Mouse (Mus musculus) ES-E14 (cell line): Measurements from ENCODE around the gene Apol7a. TPM values are rescaled to one million over a fixed set of nuclear protein-coding genes. Genes with fewer than 3 reads are reported as not detected.

Experiments used
- DNase-seq: peaks from one replicate; pipeline ENCODE4 v3.0.0-alpha.2; 2013; ENCODE audit warnings: low read depth, low spot score
- H3K27ac ChIP-seq: 2 replicates; pipeline ENCODE4 v1.5.1; 2012; ENCODE audit warnings: low read depth, mild to moderate bottlenecking, low read length, moderate library complexity, mixed read lengths; ENCODE audit not compliant: poor library complexity, insufficient read depth, severe bottlenecking
- H3K36me3 ChIP-seq: 2 replicates; pipeline ENCODE4 v1.6.1; 2012; ENCODE audit warnings: mild to moderate bottlenecking, low read length, moderate library complexity, mixed read lengths; ENCODE audit not compliant: control insufficient read depth, poor library complexity, insufficient read depth, severe bottlenecking
- H3K4me1 ChIP-seq, 2 experiments: fragments of 150-350 bp in 1 of 2; sonication (generic) in 1 of 2; 2 replicates each; pipeline ENCODE4 v1.6.1; 2012; ENCODE audit warnings: low read length in 2 of 2, mild to moderate bottlenecking in 1 of 2, mixed read lengths in 1 of 2; ENCODE audit not compliant: control insufficient read depth in 2 of 2, insufficient read depth in 2 of 2, poor library complexity in 1 of 2
- H3K4me3 ChIP-seq, 2 experiments: fragments of 150-350 bp in 1 of 2; sonication (generic) in 1 of 2; 2 replicates each; pipeline ENCODE4 v1.5.1; 2012; ENCODE audit warnings: low read length in 2 of 2, low read depth in 1 of 2, mild to moderate bottlenecking in 1 of 2, mixed read lengths in 1 of 2; ENCODE audit not compliant: insufficient read depth in 1 of 2, poor library complexity in 1 of 2, severe bottlenecking in 1 of 2
- H3K9ac ChIP-seq: 2 replicates; pipeline ENCODE4 v1.6.1; 2012; ENCODE audit warnings: low read depth, mild to moderate bottlenecking, low read length, mixed read lengths; ENCODE audit not compliant: poor library complexity, insufficient read depth, severe bottlenecking
- H3K9me3 ChIP-seq: fragments of 150-350 bp; sonication (generic); 2 replicates; pipeline ENCODE4 v1.6.1; 2012; ENCODE audit warnings: low read depth, mild to moderate bottlenecking, low read length; ENCODE audit not compliant: control insufficient read depth, insufficient read depth
- CHD2 ChIP-seq: IDR thresholded peaks from 2 replicates; pipeline ENCODE4 v1.6.1; 2014; ENCODE audit warnings: mild to moderate bottlenecking, low read depth, low read length, inconsistent platforms
- HCFC1 ChIP-seq: IDR thresholded peaks from 2 replicates; pipeline ENCODE4 v1.6.1; 2012; ENCODE audit warnings: low read length, inconsistent platforms, borderline replicate concordance; ENCODE audit not compliant: insufficient read depth
- MAFK ChIP-seq: IDR thresholded peaks from 2 replicates; pipeline ENCODE4 v1.6.1; 2014; ENCODE audit warnings: mild to moderate bottlenecking, low read depth, low read length, inconsistent platforms; ENCODE audit not compliant: insufficient read depth
- ZC3H11A ChIP-seq: IDR thresholded peaks from 2 replicates; pipeline ENCODE4 v1.6.1; 2012; ENCODE audit warnings: low read depth, mild to moderate bottlenecking, inconsistent platforms, low read length, borderline replicate concordance
- ZNF384 ChIP-seq: IDR thresholded peaks from 2 replicates; pipeline ENCODE4 v1.6.1; 2012; ENCODE audit warnings: low read depth, low read length, inconsistent platforms
- in situ Hi-C, 2 experiments: fragments of 600-800 bp; cut with MboI; formaldehyde crosslinking; loops; one replicate each; pipeline ENCODE4 v1.15.1; 2025; ENCODE audit warnings: low sequenced_read_pairs in 2 of 2, inconsistent platforms in 1 of 2; ENCODE audit not compliant: unreplicated experiment in 2 of 2
- total RNA-seq: library from RNA; depleted of rRNA; stranded (reverse); fragments of 300-350 nt; gene quantifications from 2 replicates; pipeline ENCODE4 v1.2.3, GENCODE M21; 2012

Apol7a gene
- total RNA-seq, 1 experiment: 0.27 TPM

DNA sequence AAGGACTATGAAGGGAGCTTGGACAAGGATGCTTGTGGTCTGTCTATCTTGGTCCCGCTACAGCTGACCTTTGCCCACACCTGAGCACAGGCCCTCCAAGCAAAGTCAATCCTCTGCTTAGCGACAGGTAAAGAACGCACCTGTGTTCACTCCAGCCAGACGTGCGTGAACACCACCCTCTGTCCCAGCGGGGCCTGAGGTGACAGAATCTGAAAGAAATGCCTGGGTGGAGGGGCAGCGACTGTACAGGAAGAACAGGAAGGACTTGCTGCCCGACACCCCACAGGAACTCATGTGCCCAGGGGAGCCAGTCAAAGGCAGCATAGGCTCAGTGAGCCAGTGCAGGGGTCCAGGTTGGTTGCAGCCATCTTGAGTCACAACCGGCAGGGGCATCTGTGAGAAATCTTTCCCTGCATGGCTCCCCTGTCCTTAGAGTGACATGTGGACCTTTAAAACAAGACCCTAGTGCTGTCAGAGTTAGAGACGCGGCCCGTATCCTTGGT lies 30.0 kb downstream of the Apol7a start:
- H3K9me3 ChIP-seq: no peaks in the 10 kb centered on the region
- DNase-seq: no peak
- peak overlapping the region; percentile 38 to 40; a peak in 1 of 4 replicates for H3K4me3 ChIP-seq
- no peak overlapping the region for H3K27ac ChIP-seq
- H3K36me3 ChIP-seq: no peaks in the 10 kb centered on the region
- no peak overlapping the region; the same call in 1 of the 2 replicates for H3K9ac ChIP-seq
- H3K4me1 ChIP-seq: peaks cover 7 to 21% of the 10 kb centered on the region in 2 experiments
- in situ Hi-C loops: loop anchor here in 1 of 2 experiments (25.0 kb wide), 1 partner anchor 407 kb away; no protein-coding TSS in a partner anchor
- no peak for TF ChIP-seq HCFC1
- TF ChIP-seq CHD2: no peak
- TF ChIP-seq ZC3H11A: no peak

DNA sequence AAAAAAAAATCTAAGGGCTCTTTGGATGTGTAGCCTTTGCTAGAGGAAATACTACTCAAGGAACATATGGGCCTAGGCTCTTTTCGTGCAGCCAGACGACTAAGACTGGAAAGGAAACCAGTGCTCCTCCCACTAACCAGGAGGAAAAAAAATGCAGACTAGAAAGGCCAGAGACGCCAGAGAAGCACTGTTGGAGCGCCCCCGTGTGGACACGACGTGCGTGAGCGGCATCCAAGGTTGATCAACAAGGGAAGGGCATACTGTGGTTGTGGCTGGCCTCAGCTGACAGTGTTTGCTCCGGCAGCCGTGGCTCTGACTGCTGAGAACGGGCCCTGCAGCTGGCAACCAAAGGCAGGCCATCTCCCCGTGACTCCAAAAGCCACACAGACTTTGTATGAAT lies 30.8 kb downstream of the Apol7a start:
- no peak overlapping the region; the same call in 1 of the 2 replicates for H3K27ac ChIP-seq
- TF ChIP-seq ZNF384 (peak; percentile 98), ZC3H11A (peak; percentile 51; the same call in 1 of the 2 replicates), CHD2 (no peak), HCFC1 (0 out of 2 replicates have a peak, but pooled peaks have one; percentile 44), MAFK (0 out of 2 replicates have a peak, but pooled peaks have one; percentile 52)
- peak overlapping the region; percentile 38 to 40; a peak in 3 of 4 replicates for H3K4me3 ChIP-seq
- H3K4me1 ChIP-seq: peaks cover 7 to 28% of the 10 kb centered on the region in 2 experiments
- H3K9ac ChIP-seq: peak overlapping the region; percentile 40; the same call in 1 of the 2 replicates
- DNase-seq: peak; percentile 95
- no peaks in the 10 kb centered on the region for H3K36me3 ChIP-seq
- H3K9me3 ChIP-seq: no peaks in the 10 kb centered on the region
- in situ Hi-C loops: loop anchor here in 1 of 2 experiments (25.0 kb wide), 1 partner anchor 406 kb away; no protein-coding TSS in a partner anchor

DNA sequence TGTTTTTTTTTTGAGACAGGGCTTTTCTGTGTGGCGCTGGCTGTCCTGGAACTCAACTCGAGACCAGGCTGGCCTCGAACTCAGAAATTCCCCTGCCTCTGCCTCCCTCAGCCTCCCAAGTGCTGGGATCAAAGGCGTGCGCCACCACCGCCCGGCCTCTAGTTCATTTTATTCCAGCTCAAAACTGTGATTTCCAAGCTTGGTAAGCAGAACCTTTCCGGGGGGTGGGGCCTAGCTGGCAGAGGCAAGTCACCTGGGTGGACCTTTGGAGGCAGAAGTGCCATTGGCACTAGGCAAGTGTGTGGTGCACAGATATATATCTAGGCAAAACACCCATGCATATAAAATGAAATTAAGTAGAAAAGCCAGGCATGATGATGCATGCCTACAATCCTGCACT lies 31.4 kb downstream of the Apol7a start:
- H3K9me3 ChIP-seq: no peaks in the 10 kb centered on the region
- TF ChIP-seq HCFC1: no peak
- no peak for TF ChIP-seq ZC3H11A
- no peak for TF ChIP-seq MAFK
- TF ChIP-seq ZNF384: no peak
- TF ChIP-seq CHD2: no peak
- H3K36me3 ChIP-seq: no peaks in the 10 kb centered on the region
- in situ Hi-C loops: loop anchor here in 1 of 2 experiments (25.0 kb wide), 1 partner anchor 405 kb away; no protein-coding TSS in a partner anchor
- H3K27ac ChIP-seq: no peak overlapping the region
- no peak for DNase-seq
- no peak overlapping the region for H3K4me3 ChIP-seq
- peaks cover 11 to 30% of the 10 kb centered on the region in 2 experiments for H3K4me1 ChIP-seq
- no peak overlapping the region for H3K9ac ChIP-seq

DNA sequence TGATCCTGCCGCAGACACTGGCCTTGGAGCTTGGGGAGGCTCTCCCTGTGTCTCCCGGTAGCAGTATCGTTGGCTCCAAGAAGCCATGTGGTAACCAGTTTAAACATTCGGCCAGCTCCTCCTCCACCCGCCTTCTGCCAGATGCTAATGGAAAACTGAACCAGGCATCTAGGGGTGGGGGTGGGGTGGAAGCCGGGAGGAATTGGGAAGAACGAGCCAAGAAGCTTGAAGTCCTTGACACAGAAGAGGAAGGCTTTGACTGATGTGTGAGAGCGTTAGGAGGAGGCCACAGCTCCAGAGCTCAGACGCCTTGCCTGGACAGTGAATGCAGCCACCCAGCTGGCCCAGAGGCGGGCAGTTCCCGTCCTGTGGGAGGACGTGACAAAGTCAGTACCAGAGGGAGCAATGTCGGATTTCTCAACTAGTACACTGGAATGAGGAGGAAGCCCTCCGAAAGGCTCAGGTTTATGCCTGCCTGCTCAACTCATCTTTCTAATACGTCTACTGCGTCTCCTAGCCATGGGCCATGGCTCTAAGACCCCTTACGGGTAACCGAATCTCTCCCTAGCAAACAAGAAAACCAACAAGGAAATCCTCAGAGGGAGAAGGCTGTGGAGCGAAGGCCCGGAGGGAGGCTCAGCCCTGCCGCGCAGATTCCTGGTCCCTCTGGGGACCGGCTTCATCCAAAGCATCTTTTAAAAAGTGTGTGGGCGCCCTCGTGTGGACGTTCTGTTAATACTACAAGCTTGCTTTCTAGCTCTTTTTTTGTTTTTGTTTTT lies 32.0 kb downstream of the Apol7a start:
- Histone ChIP-seq H3K4me3 (peak overlapping the region; percentile 45 to 62), H3K4me1 (peaks cover 11 to 30% of the 10 kb centered on the region in 2 experiments), H3K27ac (peak overlapping the region; percentile 87; the same call in 1 of the 2 replicates), H3K9me3 (no peaks in the 10 kb centered on the region), H3K9ac (peak overlapping the region; percentile 88), H3K36me3 (no peaks in the 10 kb centered on the region)
- in situ Hi-C loops: loop anchor here in 1 of 2 experiments (25.0 kb wide), 1 partner anchor 405 kb away; no protein-coding TSS in a partner anchor
- peak; percentile 93 for DNase-seq
- TF ChIP-seq HCFC1 (peak; percentile 27; the same call in 1 of the 2 replicates), MAFK (no peak), CHD2 (no peak), ZNF384 (peak; percentile 48; the same call in 1 of the 2 replicates), ZC3H11A (peak; percentile 39; the same call in 1 of the 2 replicates)
